Mouse (Mus musculus) left cerebral cortex, adult 8-10 months (tissue): ENCODE measurements around the gene Rbms1. TPM values are rescaled to one million over a fixed set of nuclear protein-coding genes. Genes with fewer than 3 reads are reported as not detected.
"Not testable (repeated sequence)": the region's sequence is repeated elsewhere in the genome, so short reads cannot be mapped to it uniquely, and the experiment has no call there.

Experiments
- DNase-seq, 2 experiments: peaks; one replicate each; pipeline ENCODE4 v3.0.0; 2022; ENCODE audit warnings: low spot score in 2 of 2
- total RNA-seq, 4 experiments: library from RNA; stranded (reverse); gene quantifications; 2 replicates each; pipeline ENCODE4 v1.2.4; 2022

The Rbms1 gene
- total RNA-seq, 4 experiments from 2014 or later, result 20.8 to 25.4 (median 23.8) TPM

DNA sequence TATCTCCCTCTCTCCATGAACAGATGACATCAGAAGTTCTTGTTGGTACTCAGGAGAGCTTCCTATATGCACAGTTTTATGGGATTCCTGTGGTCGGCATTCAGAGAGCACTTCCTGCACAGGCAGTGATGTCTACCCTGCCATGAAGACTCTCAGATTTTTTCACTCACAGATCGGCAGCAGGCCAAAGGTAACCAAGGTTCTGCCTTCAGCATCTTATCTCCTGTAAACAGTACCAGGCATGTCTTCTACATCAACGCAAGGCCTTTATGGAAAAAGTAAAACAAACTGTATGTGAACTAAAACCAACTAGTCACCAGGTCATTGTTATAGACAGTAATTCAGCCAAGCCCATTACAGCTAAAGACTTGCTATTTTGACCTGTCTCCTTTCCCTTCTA lies 115.0 kb downstream of the Rbms1 start:
- DNase-seq, result no peak

DNA sequence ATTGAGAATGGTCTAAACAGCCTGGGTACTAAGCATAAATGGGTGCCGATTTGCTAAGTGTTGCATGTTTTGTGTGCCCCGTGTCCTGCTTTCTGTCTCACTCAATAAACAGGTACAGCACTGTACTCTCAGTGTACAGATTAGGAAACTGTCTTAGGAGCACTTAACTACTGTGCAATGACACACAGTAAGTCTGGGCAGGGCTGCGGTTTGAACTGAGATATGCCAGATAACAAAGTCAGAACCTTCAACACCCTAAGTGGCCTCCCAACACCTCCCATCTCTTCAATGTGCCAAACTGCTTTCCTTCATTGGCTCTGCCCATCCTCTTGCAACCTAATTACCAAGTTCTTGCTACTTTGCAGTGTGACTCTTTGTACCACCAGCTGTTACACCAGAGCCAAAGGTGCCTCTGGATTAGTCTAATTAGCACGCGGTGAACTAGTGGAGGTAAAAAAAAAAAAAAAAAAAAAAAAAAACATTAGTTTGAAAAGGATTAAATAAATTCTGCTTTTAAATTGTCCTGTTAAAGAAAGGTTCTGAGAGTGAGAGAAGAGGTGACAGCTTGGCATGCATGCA lies 117.6 kb downstream of the Rbms1 start:
- DNase-seq, result no peak

DNA sequence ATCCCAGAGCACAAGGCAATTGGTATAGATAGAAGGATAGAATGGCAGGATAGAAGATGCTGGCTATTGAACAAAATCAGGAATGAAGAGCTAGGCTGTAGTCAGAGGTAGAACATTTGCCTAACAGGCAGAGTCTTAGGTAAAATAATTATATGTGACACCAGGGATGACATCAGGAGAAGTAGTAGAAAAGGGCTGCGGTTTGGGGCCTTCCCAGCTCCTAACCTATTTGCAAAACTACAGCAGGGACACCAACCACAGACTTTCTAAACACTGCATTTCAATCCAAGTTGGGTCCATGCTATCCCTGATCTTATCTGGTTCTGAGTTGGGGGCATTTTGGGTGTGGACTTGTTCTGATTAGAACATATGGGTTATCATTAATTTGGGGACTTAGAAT lies 118.7 kb downstream of the Rbms1 start:
- DNase-seq, result no peak

DNA sequence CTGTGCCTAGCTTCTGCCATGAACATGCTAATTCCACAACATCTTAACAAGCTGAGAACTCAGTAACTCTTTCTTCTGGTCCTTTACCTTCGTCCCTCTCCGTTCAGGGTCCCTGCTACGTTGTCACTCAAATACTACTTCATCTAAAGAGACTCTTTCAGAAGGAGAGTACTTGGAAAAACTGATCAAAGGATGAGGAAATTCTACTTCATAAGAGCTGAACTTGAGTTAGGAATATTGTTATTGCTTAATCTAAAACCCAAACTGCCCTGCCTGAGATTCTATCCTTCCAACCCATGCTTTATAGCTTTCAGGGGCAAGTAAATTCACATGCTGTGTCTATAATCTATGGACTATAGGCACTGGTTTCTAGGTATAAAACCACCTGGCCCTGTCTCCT lies 119.4 kb downstream of the Rbms1 start:
- DNase-seq, result no peak

DNA sequence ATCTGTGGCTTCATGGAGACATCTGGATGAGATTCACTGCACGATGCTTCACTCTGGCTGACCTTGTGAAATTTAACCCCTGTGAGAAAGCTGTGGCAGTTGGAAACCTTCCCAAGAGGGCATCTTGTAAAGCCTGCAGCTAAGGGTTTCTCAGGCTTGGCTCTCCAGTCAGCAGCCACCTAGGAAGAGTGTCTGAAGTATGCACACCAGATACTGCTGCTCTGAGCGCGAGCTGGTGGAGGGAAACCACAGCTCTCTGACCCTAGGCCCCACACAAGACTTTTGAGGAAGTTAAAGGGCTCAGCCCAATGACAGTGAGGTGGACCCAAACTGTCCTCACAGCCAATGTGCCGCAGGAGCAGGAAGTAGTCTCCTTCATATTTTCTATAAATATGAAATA lies 120.0 kb downstream of the Rbms1 start:
- DNase-seq, result no peak

DNA sequence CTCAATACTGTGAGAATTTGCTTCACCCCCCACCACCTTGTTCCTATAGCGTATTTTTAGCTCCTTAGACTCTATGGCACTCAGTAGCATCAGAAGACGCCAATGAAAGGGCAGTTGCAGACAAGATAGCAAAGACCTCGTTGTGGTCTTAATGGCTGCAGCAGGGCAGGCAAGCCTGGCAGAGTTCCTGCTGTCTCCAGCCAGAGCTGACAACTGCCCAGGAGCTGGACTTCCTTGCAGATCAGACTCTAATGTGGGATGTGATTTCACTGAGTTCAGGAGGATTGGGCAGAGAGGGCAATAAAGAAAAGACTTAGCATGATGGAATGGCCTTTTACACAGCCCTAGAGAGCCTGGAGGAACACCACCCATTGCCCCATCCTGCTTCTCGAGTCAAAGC lies 122.1 kb downstream of the Rbms1 start:
- DNase-seq, result no peak

DNA sequence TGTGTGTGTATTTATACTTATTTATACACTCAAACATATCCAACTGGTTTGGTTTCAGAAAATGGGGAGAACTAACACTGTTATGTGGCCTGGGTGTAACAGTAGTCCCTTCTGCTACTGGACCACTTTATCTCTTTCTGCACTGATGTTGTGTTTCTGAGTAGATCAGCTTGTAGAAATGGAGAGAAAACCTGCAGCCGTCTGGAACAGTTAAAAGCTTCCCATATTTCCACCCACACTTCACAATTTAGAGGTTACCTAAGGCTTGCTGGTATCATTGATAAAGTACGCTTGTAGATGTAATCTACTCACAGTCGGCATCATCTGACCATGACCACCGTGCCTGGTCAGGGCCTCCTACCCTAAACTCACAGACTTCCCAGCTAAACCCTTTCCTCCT lies 123.5 kb downstream of the Rbms1 start:
- no peak for DNase-seq

DNA sequence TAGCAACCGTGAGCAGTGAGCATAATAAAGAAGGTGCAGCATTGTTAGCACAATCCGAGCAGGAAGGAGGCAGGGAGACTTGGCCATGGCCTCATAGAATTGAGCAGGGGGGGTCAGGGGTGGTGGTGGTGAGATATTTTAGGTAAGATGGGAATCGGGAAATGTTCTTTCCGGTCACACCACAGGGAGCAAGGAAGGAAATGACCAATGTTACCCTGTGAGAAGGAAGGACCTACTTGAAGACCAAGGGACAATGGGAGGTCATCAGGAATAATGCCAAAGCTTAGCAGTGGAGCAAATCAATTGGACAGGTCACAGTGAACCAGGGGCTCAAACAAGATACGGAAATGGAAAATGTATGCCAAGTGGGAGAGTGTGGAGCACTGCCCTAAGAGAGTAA lies 124.1 kb downstream of the Rbms1 start:
- no peak for DNase-seq

DNA sequence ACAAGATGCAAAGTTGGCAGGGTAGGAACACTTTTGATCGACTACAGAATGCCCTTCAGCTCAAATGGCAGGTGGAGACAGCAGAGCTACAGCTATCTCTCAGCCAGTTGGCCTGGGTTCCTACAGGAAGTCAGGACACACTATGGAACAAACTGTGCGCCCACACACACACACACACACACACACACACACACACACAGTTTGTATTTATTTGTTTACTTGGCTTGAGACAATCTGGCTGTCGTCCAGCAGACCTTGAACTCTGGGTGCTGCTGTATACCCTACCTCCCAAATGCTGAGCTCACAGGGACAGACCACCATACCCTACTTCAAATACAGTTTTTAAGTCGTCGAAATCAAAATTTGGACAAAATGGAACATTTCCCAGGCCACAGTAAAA lies 125.4 kb downstream of the Rbms1 start:
- DNase-seq, result no peak

DNA sequence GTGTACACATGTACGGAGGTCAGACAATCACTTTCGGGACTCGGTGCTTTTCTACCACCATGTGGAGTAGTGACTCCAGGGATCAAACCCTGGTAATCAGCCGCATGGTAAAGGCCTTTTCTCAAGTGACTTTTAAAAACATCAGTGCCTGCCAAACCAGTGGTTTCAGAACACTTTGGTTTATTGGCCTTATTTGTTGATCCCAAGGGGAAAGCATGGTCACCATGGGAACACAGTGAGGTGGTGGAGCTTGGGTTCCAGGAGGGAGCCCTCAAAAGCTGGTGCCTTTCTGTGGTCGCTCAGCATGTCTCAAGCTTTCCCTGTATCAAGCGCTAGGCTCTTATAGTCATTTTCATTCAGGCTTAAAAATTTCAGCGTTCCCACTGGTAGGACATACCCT lies 126.8 kb downstream of the Rbms1 start:
- DNase-seq, result no peak

DNA sequence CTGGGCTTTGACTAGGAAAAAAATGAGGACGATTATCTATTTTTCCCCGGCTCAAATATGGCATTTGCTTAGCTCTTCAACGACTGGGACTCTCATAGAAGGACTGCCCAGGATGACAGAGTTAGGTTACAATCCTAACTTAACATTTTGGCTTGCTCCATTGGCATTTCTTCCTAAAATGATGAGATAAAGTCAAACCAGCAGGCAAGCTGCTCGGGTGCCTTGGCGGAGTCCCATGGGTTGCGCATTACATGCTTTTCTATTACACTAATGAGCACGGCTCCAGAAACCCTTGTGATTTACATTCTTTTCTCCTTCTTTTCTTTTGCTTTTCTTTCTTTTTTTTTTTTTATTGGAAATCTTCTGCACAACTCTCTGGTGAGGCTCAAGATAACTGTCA lies 128.7 kb downstream of the Rbms1 start:
- no peak for DNase-seq

DNA sequence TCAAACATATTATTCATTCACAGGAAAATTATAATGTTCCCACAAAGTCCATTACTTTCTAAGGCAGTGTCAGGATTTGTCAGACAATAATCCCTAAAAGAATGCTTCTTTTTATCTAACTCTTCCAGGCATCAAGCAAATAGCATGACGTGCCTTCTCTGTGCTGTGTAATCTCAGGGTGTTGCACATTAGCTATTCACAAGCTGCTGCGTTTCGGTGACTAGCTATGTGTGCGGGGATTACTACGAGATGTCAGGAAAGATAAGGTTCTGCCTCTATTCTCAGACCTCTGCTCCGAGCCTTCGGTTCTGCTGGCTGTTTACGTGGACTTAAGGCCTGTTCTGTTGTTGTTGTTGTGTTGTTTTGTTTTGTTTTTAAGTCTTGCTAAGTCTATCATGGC lies 130.7 kb downstream of the Rbms1 start:
- no peak for DNase-seq

DNA sequence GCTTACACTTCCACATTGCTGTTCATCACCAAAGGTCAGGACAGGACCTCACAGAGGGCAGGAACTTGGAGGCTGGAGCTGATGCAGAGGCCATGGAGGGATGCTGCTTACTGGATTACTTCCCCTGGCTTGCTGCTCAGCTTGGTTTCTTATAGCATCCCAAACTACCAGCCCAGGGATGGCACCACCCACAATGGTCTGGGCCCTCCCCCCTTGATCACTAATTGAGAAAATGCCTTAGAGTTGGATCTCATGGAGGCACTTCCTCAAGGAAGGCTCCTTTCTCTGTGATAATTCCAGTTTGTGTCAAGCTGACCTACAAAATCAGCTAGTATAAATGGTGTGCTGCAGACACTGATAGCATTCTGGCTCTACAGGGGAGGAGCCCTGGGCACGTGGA lies 132.5 kb downstream of the Rbms1 start:
- not testable (repeated sequence) for DNase-seq

DNA sequence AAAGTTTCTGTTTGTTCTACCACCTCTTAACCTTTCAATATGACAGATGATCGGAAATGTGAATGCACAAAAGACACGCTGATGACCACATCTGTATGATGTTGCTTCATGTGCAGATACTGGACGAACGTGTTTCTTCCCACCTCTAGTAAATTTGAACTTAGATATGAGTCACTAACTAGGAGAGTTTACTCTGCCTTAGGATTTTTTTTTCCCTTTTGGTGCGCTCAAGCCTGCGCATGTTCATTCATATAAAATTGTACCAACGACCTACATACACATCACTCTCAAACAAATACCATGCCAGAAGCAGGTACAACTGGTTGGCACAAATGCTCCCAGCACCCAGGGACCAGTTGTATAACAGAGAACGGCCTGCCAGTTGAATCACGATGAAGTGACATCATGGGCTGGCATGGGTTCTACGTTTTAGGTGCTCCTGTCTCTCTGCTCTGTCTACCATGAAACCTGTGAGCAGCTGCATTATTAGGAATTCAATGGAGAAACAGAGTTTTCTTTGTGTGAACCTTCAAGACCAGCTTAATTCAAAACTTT lies 134.0 kb downstream of the Rbms1 start:
- DNase-seq, result no peak

DNA sequence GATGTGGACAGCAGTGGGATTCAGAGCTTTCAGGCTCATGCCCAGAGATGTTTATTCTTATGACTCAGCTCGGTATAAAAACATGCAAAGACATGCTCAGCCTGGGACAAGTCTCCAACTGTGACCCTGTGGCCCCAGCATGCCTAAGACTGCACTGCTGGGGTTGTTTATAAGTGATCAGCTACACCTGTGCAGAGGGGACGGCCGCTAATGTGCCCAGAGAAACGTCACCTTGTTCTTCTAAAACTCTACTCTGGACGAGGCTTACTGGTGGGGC lies 135.9 kb downstream of the Rbms1 start:
- DNase-seq, result no peak

DNA sequence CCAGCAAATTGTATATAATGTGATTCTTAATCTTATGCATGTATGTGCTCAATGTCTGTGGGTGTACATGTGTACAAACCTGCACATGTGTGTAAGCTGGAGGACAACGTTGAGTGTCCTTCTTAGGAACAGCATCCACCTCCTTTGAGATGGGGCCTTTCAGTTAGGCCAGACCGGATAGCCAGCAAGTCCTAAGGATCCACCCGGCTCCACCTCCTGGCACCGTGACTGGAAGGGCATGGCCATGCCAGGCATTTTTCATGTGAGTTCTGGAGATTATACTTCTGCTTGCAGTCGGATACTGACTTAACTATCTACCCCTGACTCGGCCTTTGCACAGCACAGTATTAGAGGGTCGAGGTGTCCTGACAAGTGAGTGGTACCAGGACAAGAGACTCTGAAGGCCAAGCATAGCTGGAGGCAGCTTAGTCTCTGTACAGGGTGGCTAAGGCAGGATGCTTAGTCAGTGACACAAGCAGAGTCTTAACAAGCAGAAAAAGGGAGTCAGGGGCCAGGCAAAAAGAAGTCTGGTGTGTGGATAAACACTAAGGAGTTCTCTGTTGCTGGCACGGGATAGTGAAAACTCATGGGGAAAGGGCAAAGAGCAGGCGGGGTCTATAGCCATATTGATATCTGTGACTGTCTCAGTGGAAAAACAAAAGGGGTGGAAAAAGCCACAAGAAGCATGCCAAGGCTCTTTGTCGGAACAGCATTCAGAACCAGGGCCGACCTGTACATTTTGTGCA lies 136.4 kb downstream of the Rbms1 start:
- no peak for DNase-seq

DNA sequence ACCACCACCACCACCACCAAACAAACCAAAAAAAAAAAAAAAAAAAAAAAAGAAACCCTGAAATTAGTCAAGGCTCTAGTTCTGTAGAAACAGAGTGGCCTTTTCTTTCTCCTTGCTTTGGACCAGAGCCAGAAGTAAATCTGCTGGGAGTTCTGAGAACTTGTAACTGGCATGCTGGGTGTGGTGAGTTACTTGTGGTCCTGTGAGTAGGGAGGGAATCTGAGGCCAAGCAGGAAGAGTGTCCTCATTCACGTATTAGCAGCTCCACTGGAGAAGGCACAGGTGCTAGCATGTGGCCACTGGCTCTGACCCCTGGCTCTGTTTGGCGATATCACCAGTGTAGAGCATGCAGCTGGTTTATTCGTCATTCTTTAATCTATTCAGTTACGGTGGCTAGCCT lies 137.3 kb downstream of the Rbms1 start:
- DNase-seq, result no peak

DNA sequence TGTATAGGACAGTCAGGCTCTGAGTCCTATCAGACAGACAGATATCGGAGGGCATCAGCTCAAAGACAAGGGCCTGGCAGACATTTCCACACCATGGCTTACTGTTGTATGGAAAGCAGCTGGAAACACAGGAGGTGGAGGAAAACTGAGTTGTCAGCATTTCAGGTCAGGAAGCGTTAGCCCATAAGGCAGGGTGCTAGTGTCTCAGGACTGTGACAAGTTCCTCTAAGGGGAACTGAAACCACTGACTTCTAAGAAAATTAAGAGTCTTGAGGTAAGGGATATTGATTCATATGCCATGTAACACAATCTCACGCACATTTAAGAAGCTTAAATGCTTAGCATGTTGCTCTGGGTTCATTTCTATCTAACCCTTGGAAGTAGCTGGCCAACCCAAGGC lies 141.4 kb downstream of the Rbms1 start:
- DNase-seq, result no peak

DNA sequence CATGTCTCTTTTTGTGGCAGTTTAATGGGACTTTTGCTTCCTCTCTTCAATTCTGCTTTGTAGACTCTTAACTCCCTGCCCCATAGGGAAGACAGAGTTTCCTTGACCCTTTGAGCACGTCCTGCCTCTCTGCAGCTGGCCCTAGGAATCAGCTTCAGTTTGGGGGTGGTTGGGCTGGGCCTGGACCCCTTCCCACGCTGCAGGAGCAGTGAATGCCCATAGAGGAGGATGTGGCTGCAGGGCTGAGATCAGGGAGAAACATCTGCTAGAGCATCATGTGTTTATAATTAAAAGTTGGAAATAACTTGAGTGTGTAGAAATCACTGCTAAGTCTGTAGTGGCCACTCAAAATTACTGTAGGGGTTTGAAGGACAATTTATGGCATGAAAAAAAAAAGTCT lies 144.4 kb downstream of the Rbms1 start:
- no peak for DNase-seq

DNA sequence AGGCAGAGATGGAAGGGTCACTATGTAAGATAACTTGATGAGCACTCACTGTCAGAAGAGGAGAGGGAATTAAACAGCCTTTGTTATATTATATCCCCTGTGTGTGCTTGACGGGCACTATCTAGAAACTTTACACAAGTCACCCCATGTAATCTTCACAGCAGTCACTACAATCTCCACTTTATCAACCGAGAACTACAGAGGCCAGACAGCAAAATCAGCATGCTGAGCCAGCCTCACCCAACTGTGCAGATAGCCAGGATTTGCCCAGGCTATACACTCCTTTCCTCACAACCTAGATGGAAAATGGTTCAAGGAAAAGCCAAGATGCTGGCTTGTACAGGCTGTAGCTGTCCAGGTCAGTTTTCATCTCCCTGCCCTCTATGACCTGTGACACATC lies 146.7 kb downstream of the Rbms1 start:
- no peak for DNase-seq

DNA sequence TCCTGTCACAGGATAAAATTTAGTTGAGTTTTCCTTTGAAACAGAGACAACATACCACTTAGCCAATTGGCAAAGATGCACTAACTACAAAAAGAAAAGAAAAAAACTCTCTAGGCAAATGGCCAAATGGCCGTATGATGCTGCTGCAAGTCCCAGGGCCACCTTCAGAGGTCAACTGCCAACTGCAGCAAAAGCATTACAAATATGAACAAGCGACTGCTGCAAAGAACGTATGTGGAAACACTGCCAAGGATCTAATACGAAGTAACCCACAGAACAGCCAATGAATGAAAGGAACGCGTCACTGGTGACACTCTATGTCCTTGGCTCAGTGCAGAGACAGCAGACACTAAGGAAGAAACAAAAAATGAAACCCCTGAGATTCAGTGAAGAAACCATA lies 148.2 kb downstream of the Rbms1 start:
- no peak for DNase-seq

DNA sequence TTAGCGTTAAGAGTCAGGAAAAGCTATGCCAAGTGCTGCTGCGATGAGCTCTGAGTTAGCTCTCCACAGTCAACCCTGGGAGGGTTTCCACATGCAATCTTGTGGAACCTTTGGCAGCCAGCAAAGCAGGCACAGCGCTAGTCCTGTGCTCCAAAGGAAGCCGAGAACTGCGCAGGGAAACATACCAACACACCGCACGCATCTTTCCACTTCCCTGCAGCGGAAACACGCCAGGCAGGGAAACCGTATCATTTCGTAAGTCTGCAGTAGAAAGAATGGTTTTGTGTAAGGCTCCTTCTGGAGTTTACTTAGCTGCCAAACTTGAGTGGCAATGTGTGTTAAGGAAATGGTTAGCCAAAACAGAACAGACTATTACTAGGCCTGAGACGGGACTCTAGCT lies 150.0 kb downstream of the Rbms1 start:
- no peak for DNase-seq

DNA sequence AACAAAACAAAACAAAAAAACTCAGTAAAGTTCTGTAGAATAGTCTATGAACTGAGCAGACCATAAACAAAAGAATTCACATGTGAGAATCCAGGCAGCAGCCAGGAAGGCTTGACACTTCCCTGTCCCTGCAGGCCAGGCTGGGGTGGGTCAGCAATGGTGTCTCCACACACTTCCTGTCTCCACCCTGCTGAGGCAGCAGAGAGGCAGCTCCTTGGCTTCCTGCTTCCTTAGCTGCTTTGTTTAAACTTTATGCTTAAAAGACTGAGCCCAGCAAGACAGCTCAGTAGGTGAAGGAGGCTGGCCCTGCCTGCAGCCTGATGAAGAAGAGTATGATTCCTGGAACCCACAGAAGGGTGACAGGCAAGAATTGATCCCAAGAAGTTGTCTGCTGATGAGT lies 152.4 kb downstream of the Rbms1 start:
- no peak for DNase-seq
